Mouse (Mus musculus) embryo, embryonic 10.5 days (tissue): ENCODE measurements around the gene Olfr944.

ENCODE experiments used
- DNase-seq: peaks from one replicate; pipeline ENCODE4 v3.0.0-alpha.2; 2015; ENCODE audit warnings: low spot score

Olfr944 gene

GRCm38 (mm10) chr9:39201620-39202019 is at the start of gene Olfr944:
Gene Olfr944, plus strand, starts transcription at chr9:39201920.
- no peak for DNase-seq

- no peak for DNase-seq
Measured at GRCm38 (mm10) chr9:39152401-39152800, 49.3 kb upstream of the Olfr944 start.

- no peak for DNase-seq
Measured at GRCm38 (mm10) chr9:39166004-39166403, 35.7 kb upstream of the Olfr944 start, which contains the start of gene Olfr943. Gene Olfr943, plus strand, starts transcription at chr9:39166304.

- DNase-seq = no peak
Measured at GRCm38 (mm10) chr9:39249894-39250293, 48.2 kb downstream of the Olfr944 start, which contains the start of gene Olfr1537. Gene Olfr1537, minus strand, starts transcription at chr9:39249994.
